8 mouse cellular contexts compared by ENCODE assay signal in the genomic region with DNA sequence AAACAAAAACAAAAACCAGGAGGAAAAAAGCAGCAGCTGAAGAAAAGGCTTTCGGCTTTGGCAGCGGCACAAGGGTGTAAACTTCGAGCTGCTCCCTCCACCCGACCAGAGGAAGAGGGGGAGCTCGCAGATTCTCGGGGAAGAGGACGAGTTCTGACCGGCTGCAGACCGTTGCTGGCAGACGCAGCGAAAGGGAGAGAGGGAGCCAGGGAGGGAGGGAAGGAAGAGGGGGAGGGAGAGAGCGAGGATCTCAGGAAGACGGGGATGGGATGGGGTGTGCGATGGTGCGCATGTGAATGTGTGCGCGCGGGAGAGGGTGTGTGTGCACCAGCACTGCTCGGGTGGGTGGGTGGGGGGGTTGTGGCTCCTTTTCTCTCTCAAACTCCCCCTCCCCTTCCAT. TPM values are rescaled to one million over a fixed set of nuclear protein-coding genes. Genes with fewer than 3 reads are reported as not detected.
DNase-seq lines count a peak whose midpoint lies in the region; ATAC-seq lines count a peak whose summit lies in the region.

No protein-coding gene starts in this region.

- WGBS in intestine, embryonic 15.5 days: under 1% methylated on average over 17 of the region's 19 CpGs
- WGBS in midbrain, embryonic 12.5 days: 0% methylated on average over 12 of the region's 19 CpGs

- H3K36me3 ChIP-seq in intestine, embryonic 15.5 days: no peaks in the 10 kb centered on the region
- no peaks in the 10 kb centered on the region for H3K36me3 ChIP-seq in midbrain, embryonic 12.5 days

- peaks cover 61% of the 10 kb centered on the region for H3K27me3 ChIP-seq in intestine, embryonic 15.5 days (replicated peaks)
- peaks cover 100% of the 10 kb centered on the region for H3K27me3 ChIP-seq in midbrain, embryonic 12.5 days

- H3K4me2 ChIP-seq in intestine, embryonic 15.5 days (replicated peaks): peak overlapping the region; percentile 50
- peak overlapping the region; percentile 40 for H3K4me2 ChIP-seq in midbrain, embryonic 12.5 days (replicated peaks)

- no peak overlapping the region for H3K9ac ChIP-seq in intestine, embryonic 15.5 days
- H3K9ac ChIP-seq in midbrain, embryonic 12.5 days (replicated peaks): no peak overlapping the region

- H3K9me3 ChIP-seq in intestine, embryonic 15.5 days: no peaks in the 10 kb centered on the region
- H3K9me3 ChIP-seq in midbrain, embryonic 12.5 days: no peaks in the 10 kb centered on the region

- intact Hi-C loops in left cerebral cortex, postnatal 36 days (cut with DNase I): loop anchor here (5.0 kb wide), 1 partner anchor 38 kb away; no protein-coding TSS in a partner anchor

- no peak overlapping the region for H3K27ac ChIP-seq in intestine, embryonic 15.5 days
- no peak overlapping the region for H3K27ac ChIP-seq in midbrain, embryonic 12.5 days (replicated peaks)

- peak; percentile 83 for ATAC-seq in intestine, embryonic 15.5 days
- peak; percentile 64 for ATAC-seq in midbrain, embryonic 12.5 days (ENCODE audit: low FRiP score, low read depth)

- peak; percentile 81 for DNase-seq in layer of hippocampus, adult 11-12 months (ENCODE audit: low spot score)
- DNase-seq in layer of hippocampus, adult 9-10 months (ENCODE audit: low spot score): no peak
- peak; percentile 88 to 91 for DNase-seq in cerebellum, postnatal 25 days
- DNase-seq in gastrocnemius, postnatal 25 days: peak; percentile 87
- peak; percentile 82 to 85 for DNase-seq in left cerebral cortex, postnatal 36 days (ENCODE audit: low spot score in 2 of 2)
- DNase-seq in telencephalon, adult 2 months (ENCODE audit: low read depth, low spot score): peak; percentile 93

- H3K4me3 ChIP-seq in intestine, embryonic 15.5 days (replicated peaks): peak overlapping the region; percentile 22
- H3K4me3 ChIP-seq in midbrain, embryonic 12.5 days: peak overlapping the region; percentile 22

- H3K4me1 ChIP-seq in intestine, embryonic 15.5 days (replicated peaks): peaks cover 42% of the 10 kb centered on the region
- H3K4me1 ChIP-seq in midbrain, embryonic 12.5 days: peaks cover 57% of the 10 kb centered on the region

RNA-seq across cellular contexts. Expression of a gene that starts 26.3 kb away (rescaled TPM):
- total RNA-seq in gastrocnemius, postnatal 25 days (2021): 100 to 1,000 TPM; 447 to 529 TPM
- 14.2 and 14.8 TPM in 2 replicates for polyA plus RNA-seq in intestine, embryonic 15.5 days (2015; fragmentation: Nextera tagmentation; extraction: Ambion mirVana)
- 100 to 1,000 TPM; 303 to 353 TPM for total RNA-seq in left cerebral cortex, postnatal 36 days (2021)
- polyA plus RNA-seq in midbrain, embryonic 12.5 days (2016; fragmentation: Nextera tagmentation; extraction: Ambion mirVana): 6.6 and 8.5 TPM in 2 replicates

RNA-seq across cellular contexts. Expression of a gene that starts 48.8 kb away (rescaled TPM):
- total RNA-seq in gastrocnemius, postnatal 25 days (2021): 1 to 10 TPM; 9.5 to 9.6 TPM
- polyA plus RNA-seq in intestine, embryonic 15.5 days (2015; fragmentation: Nextera tagmentation; extraction: Ambion mirVana): 4.5 and 5.3 TPM in 2 replicates
- total RNA-seq in left cerebral cortex, postnatal 36 days (2021): 10 to 100 TPM; 10.3 to 10.9 TPM
- polyA plus RNA-seq in midbrain, embryonic 12.5 days (2016; fragmentation: Nextera tagmentation; extraction: Ambion mirVana): 5.0 and 6.1 TPM in 2 replicates

RNA-seq across cellular contexts. Expression of a gene that starts 51.0 kb away (rescaled TPM):
- under 1 TPM; 0.54 to 0.67 TPM for total RNA-seq in gastrocnemius, postnatal 25 days (2021)
- polyA plus RNA-seq in intestine, embryonic 15.5 days (2015; fragmentation: Nextera tagmentation; extraction: Ambion mirVana): 3.1 and 3.7 TPM in 2 replicates
- total RNA-seq in left cerebral cortex, postnatal 36 days (2021): not detected
- 2.0 and 2.4 TPM in 2 replicates for polyA plus RNA-seq in midbrain, embryonic 12.5 days (2016; fragmentation: Nextera tagmentation; extraction: Ambion mirVana)

RNA-seq across cellular contexts. Expression of a gene that starts 57.5 kb away (rescaled TPM):
- total RNA-seq in gastrocnemius, postnatal 25 days (2021): 10 to 100 TPM; 20.5 to 22.6 TPM
- polyA plus RNA-seq in intestine, embryonic 15.5 days (2015; fragmentation: Nextera tagmentation; extraction: Ambion mirVana): 61.7 and 62.6 TPM in 2 replicates
- total RNA-seq in left cerebral cortex, postnatal 36 days (2021): 10 to 100 TPM; 26.3 to 26.9 TPM
- polyA plus RNA-seq in midbrain, embryonic 12.5 days (2016; fragmentation: Nextera tagmentation; extraction: Ambion mirVana): 36.1 and 36.6 TPM in 2 replicates
